Mouse (Mus musculus) liver, adult 2 months (tissue): ENCODE results near the gene Brms1.

Experiments
- CTCF ChIP-seq: fragments of 200-500 bp; IDR thresholded peaks from 2 replicates; pipeline ENCODE4 v1.5.1; 2011; ENCODE audit warnings: low read depth, low read length, control low read depth
- POLR2A ChIP-seq: fragments of 200-500 bp; IDR thresholded peaks from 2 replicates; pipeline ENCODE4 v1.6.1; 2011; ENCODE audit warnings: low read length, control low read depth; ENCODE audit not compliant: insufficient read depth; ENCODE audit errors: extremely low read depth

DNA sequence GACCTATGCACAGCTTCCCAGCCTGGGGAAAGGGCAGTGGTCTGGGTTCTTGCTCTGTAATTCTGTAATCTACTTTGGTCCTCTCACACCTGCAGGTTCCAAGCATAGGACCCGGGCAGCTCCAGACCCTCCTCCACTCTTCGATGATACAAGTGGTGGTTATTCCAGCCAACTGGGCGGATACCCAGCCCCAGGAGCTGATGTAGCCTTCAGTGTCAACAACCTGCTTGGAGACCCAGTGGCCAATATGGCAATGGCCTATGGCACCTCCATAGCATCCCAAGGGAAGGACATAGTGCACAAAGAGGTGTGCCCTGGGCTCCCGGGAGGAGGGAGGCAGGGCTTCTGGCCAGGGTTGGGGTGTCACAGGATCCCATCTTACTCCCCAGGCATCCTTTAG, 48.2 kb downstream of the Brms1 start:
- TF ChIP-seq CTCF (no peak), POLR2A (no peak)
